Mouse (Mus musculus) right cerebral cortex, adult 2 months (tissue): Measurements from ENCODE around the gene Szrd1.

Experiments used
- DNase-seq, 2 experiments: peaks; one replicate each; pipeline ENCODE4 v3.0.0; 2021 to 2022; ENCODE audit warnings: low spot score in 2 of 2

Szrd1 gene

GRCm38 (mm10) chr4:141139116-141139970, at the start of gene Szrd1:
Szrd1 (minus strand) TSS chr4:141139775.
- peak; percentile 99 for DNase-seq

GRCm38 (mm10) chr4:141186923-141187836, 47.6 kb upstream of the Szrd1 start:
- no peak for DNase-seq

GRCm38 (mm10) chr4:141184426-141184825, 44.9 kb upstream of the Szrd1 start:
- DNase-seq: no peak

GRCm38 (mm10) chr4:141183932-141184331, 44.4 kb upstream of the Szrd1 start:
- DNase-seq: no peak

- no peak for DNase-seq
Observed at GRCm38 (mm10) chr4:141181981-141182380, 42.4 kb upstream of the Szrd1 start.

- DNase-seq: no peak
Observed at GRCm38 (mm10) chr4:141180831-141181230, 41.3 kb upstream of the Szrd1 start.

- no peak for DNase-seq
Observed at GRCm38 (mm10) chr4:141178500-141178899, 38.9 kb upstream of the Szrd1 start.

- DNase-seq: no peak
Observed at GRCm38 (mm10) chr4:141176328-141176838, 36.8 kb upstream of the Szrd1 start.

GRCm38 (mm10) chr4:141175783-141176182, 36.2 kb upstream of the Szrd1 start:
- no peak for DNase-seq

- no peak for DNase-seq
Observed at GRCm38 (mm10) chr4:141172121-141172520, 32.5 kb upstream of the Szrd1 start.

GRCm38 (mm10) chr4:141167156-141167555, 27.6 kb upstream of the Szrd1 start:
- no peak for DNase-seq

GRCm38 (mm10) chr4:141165744-141166292, 26.2 kb upstream of the Szrd1 start:
- no peak for DNase-seq

GRCm38 (mm10) chr4:141163729-141164128, 24.2 kb upstream of the Szrd1 start:
- DNase-seq: no peak

GRCm38 (mm10) chr4:141161699-141162208, 22.2 kb upstream of the Szrd1 start:
- no peak for DNase-seq

GRCm38 (mm10) chr4:141160193-141160592, 20.6 kb upstream of the Szrd1 start:
- no peak for DNase-seq

- no peak for DNase-seq
Observed at GRCm38 (mm10) chr4:141159666-141160065, 20.1 kb upstream of the Szrd1 start.

- DNase-seq: no peak
Observed at GRCm38 (mm10) chr4:141159093-141159492, 19.5 kb upstream of the Szrd1 start.

- DNase-seq: no peak
Observed at GRCm38 (mm10) chr4:141158609-141159008, 19.0 kb upstream of the Szrd1 start.

- no peak for DNase-seq
Observed at GRCm38 (mm10) chr4:141157485-141157884, 17.9 kb upstream of the Szrd1 start.

GRCm38 (mm10) chr4:141149116-141149515, 9.5 kb upstream of the Szrd1 start:
- DNase-seq: no peak

- no peak for DNase-seq
Observed at GRCm38 (mm10) chr4:141148009-141148801, 8.6 kb upstream of the Szrd1 start.
